Mouse (Mus musculus) frontal cortex, adult 2 months (tissue): ENCODE measurements around the gene Flnc. TPM values are rescaled to one million over a fixed set of nuclear protein-coding genes. Genes with fewer than 3 reads are reported as not detected.

Experiments used
- DNase-seq, 2 experiments: peaks; one replicate each; pipeline ENCODE4 v3.0.0; 2022; ENCODE audit warnings: low spot score in 1 of 2; ENCODE audit errors: extremely low spot score in 1 of 2
- polyA plus RNA-seq: library from polyadenylated mRNA; depleted of rRNA; stranded (reverse); fragments of >200 nt; gene quantifications from 2 replicates; pipeline ENCODE4 v1.2.3, GENCODE M21; 2012; rRNA removed

Flnc gene
- polyA plus RNA-seq, 1 experiment, result 0.66 TPM

GRCm38 (mm10) chr6:29473941-29474691 lies 41.1 kb downstream of the Flnc start:
- DNase-seq, result peak; percentile 63 to 82

GRCm38 (mm10) chr6:29474736-29475135 lies 41.7 kb downstream of the Flnc start:
- DNase-seq, result no peak

- no peak for DNase-seq
Observed at GRCm38 (mm10) chr6:29482691-29483090, 49.6 kb downstream of the Flnc start.

GRCm38 (mm10) chr6:29484716-29485559 lies 51.9 kb downstream of the Flnc start:
- DNase-seq, result peak in 1 of 2 experiments; percentile 70

- no peak for DNase-seq
Observed at GRCm38 (mm10) chr6:29485951-29486350, 52.9 kb downstream of the Flnc start.

GRCm38 (mm10) chr6:29494101-29494500 lies 61.0 kb downstream of the Flnc start:
- DNase-seq, result no peak

- DNase-seq, result no peak
Observed at GRCm38 (mm10) chr6:29496270-29496669, 63.2 kb downstream of the Flnc start.

GRCm38 (mm10) chr6:29497791-29498190 lies 64.7 kb downstream of the Flnc start:
- DNase-seq, result no peak

GRCm38 (mm10) chr6:29500177-29500576 lies 67.1 kb downstream of the Flnc start:
- no peak for DNase-seq

GRCm38 (mm10) chr6:29500810-29501209 lies 67.8 kb downstream of the Flnc start:
- no peak for DNase-seq

- DNase-seq, result peak in 1 of 2 experiments; percentile 34
Observed at GRCm38 (mm10) chr6:29501599-29501998, 68.5 kb downstream of the Flnc start.

GRCm38 (mm10) chr6:29505493-29505892 lies 72.4 kb downstream of the Flnc start:
- DNase-seq, result no peak

GRCm38 (mm10) chr6:29506834-29507233 lies 73.8 kb downstream of the Flnc start:
- no peak for DNase-seq

GRCm38 (mm10) chr6:29507447-29508309 lies 74.6 kb downstream of the Flnc start, which contains the start of gene Kcp:
Gene Kcp (minus strand): TSS chr6:29507952.
- DNase-seq, result no peak

GRCm38 (mm10) chr6:29509086-29509485 lies 76.0 kb downstream of the Flnc start:
- DNase-seq, result no peak

Other genes with a start within 250 kb of the Flnc start
- 58.2 and 64.1 TPM in 2 replicates for gene Impdh1, start 216.9 kb upstream of the Flnc start, polyA plus RNA-seq
- 8.7 and 10.6 TPM in 2 replicates for gene Hilpda, start 160.8 kb upstream of the Flnc start, polyA plus RNA-seq
- 1.2 and 1.8 TPM in 2 replicates for gene Fam71f2, start 153.7 kb upstream of the Flnc start, polyA plus RNA-seq
- 0.06 TPM in 1 of 2 replicates, not detected in the other for gene Fam71f1, start 114.1 kb upstream of the Flnc start, polyA plus RNA-seq
- 69.4 and 72.8 TPM in 2 replicates for gene Calu, start 85.2 kb upstream of the Flnc start, polyA plus RNA-seq
- gene Opn1sw, start 44.8 kb upstream of the Flnc start, polyA plus RNA-seq, result 0.10 and 0.59 TPM in 2 replicates
- gene Ccdc136, start 36.9 kb upstream of the Flnc start, polyA plus RNA-seq, result 90.8 and 94.1 TPM in 2 replicates
- gene Atp6v1f, start 34.5 kb downstream of the Flnc start, polyA plus RNA-seq, result 394 and 433 TPM in 2 replicates
- 0.29 TPM in 1 of 2 replicates, not detected in the other for gene Atp6v1fnb, start 38.2 kb downstream of the Flnc start, polyA plus RNA-seq
- gene Kcp, start 74.7 kb downstream of the Flnc start, polyA plus RNA-seq, result 5.7 and 5.8 TPM in 2 replicates
- 4.1 and 5.8 TPM in 2 replicates for gene Irf5, start 93.4 kb downstream of the Flnc start, polyA plus RNA-seq
- gene Tnpo3, start 176.6 kb downstream of the Flnc start, polyA plus RNA-seq, result 49.3 and 57.0 TPM in 2 replicates